Mouse (Mus musculus): ENCODE data around the gene Ctnna2.

Ctnna2 gene

DNA sequence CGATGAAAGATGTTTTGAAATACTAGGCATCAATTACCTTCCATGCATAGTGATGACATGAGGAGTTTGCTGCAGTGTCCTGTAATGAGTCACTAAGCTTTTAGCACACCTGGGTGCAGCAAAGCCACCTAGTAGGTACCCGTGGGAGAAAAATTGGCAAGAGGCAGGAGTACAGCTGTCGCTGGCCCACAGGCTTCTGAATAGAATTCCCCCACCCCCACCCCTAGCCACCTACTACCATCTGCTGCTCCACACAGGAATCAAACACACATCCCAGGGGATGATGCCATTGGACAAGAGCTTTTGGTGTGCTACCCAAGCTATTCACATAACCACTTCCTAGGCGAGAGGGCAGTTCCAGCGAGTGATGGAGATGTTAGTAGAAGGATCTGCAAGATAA lies 700.7 kb downstream of the Ctnna2 start:
- DNase-seq (ENCODE audit: low read depth, low spot score), result no peak

DNA sequence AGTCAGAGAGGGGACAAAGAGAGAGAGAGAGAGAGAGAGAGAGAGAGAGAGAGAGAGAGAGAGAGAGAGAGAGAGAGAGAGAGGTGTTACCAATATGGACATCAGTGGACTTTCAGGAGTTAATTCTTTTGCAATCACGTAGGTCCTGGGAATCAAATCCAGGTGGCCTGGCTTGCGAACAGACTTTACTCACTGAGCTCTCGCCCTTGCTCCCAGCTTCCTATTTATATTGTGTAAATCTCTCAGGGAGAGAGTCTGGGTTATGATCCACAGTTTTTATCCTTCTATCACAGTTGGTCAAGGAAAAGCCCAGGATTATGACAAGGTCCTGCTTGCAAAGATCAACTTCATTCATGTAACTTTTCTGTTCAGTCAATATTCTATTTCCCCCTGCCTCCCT lies 714.3 kb downstream of the Ctnna2 start:
- DNase-seq (ENCODE audit: low read depth, low spot score), result no peak

DNA sequence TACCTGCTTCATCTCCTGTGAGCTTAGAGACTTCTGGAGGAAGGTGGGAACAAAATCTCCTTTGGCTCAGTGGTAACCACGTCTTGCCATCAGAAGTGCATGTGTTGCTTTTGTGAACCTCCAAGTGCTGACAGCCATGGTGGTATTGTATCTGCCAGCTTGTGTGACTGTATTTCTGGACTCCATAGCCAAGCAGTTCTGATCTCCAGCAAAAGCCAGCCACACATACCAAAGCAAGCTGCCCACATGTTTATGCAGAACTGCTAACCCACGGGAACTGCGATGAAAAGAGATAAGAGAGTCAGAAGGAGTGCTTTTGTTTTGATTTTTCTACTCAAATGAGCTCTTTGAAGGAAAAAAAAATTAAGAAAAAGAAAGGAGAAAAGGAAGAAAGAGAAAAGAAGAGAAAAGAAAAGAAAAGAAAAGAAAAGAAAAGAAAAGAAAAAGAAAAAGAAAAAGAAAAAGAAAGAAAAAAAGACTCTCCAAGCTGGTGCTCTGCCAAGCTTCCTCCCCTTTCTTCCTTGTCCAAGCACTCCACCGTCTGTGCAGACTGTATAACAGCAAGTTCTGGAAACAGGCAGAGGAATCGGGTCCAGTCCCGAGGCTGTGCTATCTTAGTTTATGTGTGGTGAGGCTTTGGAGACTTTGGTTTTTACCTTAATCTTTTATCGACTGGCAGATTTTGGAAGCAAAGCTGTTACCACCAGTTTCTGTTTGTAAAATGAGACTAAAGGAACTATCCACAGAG lies 722.0 kb downstream of the Ctnna2 start:
- no peak for DNase-seq (ENCODE audit: low read depth, low spot score)

DNA sequence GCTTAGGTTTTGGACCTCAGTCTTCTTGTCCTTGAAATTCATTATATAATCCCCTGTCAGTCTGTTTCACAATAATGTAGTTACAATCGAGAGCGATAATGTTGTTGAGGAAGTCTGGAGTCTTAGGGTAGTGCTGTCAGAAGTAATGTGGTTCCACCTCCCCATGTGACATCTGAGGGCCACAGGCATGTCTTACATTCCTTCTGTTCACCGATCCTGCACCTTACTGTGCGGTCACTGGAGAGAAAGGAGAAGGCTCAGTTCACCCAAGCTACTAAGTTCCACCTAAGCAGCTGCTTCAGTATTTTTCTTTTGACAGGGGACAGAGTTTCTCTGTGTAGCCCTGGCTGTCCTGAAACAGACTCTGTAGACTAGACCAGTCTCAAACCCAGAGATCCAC lies 723.2 kb downstream of the Ctnna2 start:
- no peak for DNase-seq (ENCODE audit: low read depth, low spot score)

DNA sequence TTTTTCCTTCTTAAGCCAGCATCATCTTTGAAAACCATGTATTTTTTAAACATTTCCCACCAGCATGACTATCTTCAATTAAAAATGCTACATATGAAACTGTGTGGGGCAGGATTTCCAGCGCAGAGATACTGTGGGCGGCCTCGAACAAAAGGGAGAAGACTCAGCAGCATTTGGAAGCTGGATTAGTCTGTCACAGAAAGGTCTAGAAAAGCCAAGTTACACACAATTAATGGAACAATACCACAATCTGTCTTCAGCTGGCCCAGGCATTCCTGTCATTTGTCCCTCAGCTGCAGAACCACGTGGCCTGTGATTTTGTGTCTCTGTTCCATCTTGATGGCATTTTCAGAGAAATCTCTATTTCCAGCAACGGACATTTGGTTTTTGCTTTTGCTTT lies 726.0 kb downstream of the Ctnna2 start:
- no peak for DNase-seq (ENCODE audit: low read depth, low spot score)

DNA sequence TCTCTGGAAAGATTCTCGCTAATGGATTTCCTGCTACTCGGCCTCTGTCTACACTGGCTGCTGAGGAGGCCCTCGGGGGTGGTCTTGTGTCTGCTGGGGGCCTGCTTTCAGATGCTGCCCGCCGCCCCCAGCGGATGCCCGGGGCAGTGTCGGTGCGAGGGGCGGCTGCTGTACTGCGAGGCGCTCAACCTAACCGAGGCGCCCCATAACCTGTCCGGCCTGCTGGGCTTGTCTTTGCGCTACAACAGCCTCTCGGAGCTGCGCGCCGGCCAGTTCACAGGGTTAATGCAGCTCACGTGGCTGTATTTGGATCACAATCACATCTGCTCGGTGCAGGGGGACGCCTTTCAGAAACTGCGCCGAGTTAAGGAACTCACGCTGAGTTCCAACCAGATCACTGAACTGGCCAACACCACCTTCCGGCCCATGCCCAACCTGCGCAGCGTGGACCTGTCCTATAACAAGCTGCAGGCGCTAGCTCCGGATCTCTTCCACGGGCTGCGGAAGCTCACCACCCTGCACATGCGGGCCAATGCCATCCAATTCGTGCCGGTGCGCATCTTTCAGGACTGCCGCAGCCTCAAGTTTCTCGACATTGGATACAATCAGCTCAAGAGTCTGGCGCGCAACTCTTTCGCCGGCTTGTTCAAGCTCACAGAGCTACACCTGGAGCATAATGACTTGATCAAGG lies 735.8 kb downstream of the Ctnna2 start:
- DNase-seq (ENCODE audit: low read depth, low spot score), result no peak

DNA sequence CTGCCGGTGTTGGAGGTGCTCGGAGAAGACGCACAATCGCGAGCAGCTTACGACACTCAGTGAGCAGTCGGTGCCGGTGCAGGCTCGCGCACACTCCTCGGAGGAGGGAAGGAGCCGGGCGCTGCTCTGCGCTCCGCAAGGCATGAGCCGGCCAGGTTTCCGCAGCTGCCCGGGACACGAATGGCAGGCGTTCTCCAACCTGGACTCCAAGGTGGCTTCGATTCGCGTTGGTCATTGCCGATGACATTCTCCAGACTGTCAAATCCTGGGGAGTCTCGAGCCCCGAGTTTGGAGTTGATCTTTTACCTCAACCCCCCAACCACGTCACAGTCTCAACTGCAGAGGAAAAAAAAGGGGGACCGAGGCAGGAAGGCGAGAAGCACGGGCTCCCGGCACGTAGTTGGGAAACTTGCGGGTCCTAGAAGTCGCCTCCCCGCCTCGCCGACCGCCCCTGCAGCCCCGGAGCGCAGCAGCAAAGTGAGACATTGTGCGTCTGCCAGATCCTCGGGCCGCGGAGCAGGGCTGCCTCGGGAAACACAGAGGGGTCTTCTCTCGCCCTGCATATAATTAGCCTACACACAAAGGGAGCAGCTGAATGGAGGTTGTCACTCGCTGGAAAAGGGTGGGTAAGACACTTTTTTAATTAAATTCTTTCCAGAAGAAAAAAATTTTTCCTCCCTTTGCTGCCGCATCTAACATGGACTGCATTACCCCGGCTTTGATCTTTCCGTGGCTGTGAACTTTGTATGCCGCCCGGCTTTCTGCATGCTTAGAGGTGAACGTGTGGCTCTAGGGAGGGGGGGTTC lies 736.7 kb downstream of the Ctnna2 start, which contains the start of gene Lrrtm1:
Lrrtm1 (plus strand) TSS at position 89 of the 806 bp plus-strand sequence.
- no peak for DNase-seq (ENCODE audit: low read depth, low spot score)

DNA sequence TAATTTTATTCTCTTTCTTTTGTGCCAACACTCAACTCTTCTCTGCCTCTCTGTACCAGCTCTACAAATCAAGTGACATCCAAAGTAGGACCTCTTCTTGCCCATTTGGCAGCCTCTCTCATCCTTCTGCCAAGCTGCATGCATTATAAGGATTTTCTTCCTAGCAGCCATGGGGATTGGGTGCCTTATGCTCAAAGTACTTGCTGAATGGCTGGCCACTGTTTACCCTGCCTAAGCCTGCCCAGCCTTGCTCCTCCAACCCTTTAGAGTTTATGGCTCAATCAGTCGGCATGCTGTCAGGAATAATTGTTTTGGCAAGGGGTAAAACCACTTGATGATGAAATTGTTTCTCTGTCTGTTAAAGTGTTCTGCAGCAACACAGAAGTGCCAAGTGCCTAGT lies 739.1 kb downstream of the Ctnna2 start:
- no peak for DNase-seq (ENCODE audit: low read depth, low spot score)

DNA sequence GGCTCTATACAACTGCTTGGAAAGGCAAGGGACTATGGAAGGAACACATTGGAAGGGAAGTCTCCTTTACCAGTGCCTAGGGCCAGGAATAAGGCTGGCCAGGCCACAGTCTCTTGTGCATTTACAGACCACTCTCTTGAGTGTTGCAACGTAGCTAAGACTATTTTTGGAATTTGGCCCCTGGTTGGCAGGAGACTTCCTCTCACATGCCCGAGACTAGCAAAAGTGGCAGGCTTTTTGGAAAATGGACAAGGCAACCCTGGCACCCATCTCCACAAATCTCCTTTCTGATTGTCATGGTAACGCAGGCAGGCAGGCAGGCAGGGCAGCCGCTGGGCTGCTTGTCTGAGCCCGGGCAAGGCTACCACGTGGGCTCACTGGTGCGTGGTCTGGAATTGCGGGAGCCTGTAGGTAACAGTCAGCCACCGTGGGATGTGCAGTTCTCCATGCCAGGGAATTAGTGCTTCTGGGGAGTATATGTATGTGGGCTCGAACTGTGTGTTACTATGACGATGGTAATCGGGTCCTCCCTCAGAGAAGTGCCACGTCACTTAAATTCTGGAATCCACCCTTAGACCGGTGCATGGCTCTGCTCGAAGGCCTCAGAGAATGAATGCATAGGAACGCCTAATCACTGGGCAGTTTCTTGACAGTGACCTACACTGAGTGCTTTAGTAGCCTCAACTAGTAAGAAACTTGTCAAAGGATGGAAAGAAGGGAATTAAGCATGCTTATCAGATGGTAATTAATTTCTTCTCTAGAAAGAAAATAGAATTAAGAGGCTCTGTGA lies 756.5 kb downstream of the Ctnna2 start:
- no peak for DNase-seq (ENCODE audit: low read depth, low spot score)

DNA sequence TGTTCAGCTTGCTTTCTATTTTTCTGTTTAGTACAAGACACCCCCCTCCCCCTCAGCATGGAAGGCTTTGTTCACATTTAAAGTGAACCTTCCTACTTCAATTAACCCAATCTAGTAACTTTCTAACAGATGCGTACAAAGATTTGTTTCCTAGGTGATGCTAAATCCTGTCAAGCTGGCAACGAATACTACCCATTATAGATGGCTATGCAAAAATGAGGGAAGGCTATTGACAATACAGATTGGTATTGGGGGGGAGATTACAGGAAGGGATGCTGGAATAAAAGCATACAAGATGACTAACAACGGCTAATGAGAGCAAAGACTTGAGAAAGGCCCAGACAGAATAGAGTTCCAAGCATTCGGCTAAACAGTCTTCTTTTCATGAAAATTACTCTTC lies 758.7 kb downstream of the Ctnna2 start:
- no peak for DNase-seq (ENCODE audit: low read depth, low spot score)

DNA sequence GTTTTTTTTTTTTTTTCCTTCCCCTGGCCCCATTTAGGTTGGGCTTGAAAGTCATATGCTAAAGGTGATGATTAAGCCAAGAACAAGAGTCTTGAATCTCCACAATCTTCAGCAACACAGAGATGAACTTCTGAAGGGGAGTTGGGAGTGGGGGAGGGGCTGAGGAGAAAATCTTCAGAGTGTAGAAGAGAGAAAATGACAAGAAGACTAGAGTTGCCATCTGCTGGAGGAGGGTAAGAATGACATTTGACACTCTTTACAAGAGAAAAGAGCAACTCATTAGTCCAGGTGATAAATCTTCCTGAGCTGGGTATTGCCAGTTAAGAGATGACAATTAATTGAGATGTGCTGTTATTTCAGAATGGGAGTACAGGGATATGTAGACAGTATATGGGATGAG lies 760.6 kb downstream of the Ctnna2 start:
- no peak for DNase-seq (ENCODE audit: low read depth, low spot score)

DNA sequence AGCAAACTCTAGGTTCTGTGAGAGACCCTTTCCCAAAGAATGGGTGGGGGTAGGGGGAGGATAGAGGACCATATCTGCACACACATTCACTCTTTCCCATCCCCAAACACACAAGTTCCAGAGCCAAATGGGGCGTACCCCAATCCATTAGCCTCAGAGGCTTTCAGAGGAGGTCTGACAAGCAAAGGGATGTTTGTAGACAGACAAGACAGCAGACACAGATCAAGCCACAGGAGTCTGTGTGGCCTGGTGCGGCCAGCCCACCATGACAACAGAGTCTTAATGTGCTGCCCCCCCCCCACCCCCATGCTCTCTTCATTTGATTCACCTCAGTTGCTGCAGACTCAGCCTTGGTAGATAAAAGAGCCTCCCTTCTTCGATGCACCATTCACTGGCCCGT lies 764.2 kb downstream of the Ctnna2 start:
- no peak for DNase-seq (ENCODE audit: low read depth, low spot score)

DNA sequence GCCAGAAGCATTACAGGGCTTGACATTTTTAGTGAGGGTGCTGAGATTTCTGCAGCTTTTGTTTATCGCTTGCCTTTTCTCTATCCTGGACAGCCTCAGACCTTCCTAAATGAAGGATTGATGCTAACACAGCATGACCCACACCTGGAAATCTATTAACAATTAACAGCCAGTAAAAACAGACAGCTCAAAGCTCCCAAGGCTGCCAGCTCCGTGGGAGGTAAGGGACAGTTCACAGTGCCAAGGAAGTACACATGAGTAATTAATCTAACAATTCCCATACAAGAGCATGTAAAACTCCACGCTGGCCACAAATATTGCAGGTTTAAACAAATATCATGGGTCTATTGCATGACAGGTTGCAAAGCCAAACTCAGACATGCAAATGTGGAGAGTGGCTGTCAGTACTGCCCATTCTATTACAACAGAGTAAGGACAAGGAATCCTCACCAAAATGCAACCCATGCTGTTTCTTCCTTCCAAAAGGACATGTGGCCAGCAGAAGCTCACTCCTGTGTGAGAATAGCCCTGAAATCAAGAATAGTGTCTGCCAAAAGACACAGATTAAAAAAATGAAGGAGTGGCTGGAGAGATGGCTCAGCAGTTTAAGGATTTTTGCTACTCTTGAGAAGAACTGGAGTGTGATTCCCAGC lies 765.6 kb downstream of the Ctnna2 start:
- no peak for DNase-seq (ENCODE audit: low read depth, low spot score)

DNA sequence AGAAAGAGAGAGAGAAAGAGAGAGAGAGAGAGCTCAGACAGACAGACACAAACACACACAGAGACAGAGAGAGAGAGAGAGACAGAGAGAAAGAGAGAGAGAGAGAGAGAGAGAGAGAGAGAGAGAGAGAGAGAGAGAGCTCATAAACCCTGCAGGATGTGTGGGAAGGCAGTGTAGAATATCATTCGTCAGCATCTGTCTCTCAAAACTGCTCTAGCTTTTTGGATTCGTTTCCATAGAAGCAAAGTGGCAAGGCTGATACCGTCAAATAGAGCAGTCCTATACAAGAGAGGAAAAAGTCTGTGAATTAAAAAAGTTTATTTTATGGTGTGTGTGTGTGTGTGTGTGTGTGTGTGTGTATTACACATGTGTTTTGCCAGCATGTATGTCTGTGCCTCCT lies 769.6 kb downstream of the Ctnna2 start:
- no peak for DNase-seq (ENCODE audit: low read depth, low spot score)

DNA sequence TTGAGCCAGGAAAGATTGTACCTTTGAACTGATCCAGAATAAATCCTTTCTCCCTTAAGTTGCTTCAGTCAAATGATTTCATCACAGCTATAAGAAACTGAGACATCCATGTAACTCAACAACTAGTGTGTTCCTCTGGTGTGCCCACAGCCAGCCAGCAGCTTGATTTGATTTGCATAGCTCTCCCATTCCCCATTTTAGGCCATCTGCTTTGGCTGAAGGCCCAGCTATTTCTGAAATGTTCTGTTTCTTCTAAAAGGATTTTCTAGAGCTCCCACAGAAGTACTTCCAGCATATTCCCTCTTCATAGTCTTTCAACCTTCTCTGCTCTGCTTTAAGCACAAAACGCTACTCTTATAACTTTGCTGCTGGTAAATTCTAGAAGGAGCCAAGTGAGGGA lies 770.3 kb downstream of the Ctnna2 start:
- DNase-seq (ENCODE audit: low read depth, low spot score), result no peak

DNA sequence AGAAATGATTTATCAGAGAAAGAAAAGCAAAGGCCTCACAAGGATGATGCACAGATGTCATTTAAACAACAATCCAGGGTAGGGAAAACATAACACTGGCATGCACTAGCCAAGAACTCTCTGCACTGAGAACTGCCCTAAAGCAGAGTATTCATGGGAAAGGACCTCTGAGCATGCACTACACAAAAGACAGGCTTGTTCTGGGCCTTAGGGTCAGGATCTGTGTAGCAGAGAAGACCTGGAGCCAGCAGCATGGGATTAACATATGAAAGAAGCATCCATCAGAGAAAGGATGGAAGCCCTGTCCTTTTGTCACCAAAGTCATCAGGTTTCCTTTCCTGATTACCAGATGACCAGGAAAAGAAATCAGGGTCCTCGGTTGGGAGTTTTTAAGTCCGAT lies 780.1 kb downstream of the Ctnna2 start:
- no peak for DNase-seq (ENCODE audit: low read depth, low spot score)

DNA sequence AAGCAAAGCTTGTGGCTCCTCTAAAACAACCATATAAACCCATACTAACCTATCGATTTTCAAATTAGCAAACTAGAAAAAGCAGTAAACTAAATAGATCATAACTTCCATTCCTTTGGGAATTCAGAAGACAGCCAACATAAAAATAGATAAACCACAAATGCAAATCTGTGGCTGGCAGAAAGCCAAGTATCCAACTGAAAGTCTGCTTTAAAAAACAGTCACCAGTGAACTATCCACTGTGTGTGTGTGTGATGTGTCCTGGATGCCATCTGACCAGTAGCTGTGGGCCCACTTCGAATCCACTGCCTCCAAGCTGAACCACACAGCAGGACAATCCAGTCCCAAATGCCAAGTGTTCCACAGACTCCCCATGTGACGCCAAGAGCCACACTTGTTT lies 782.8 kb downstream of the Ctnna2 start:
- DNase-seq (ENCODE audit: low read depth, low spot score), result no peak

DNA sequence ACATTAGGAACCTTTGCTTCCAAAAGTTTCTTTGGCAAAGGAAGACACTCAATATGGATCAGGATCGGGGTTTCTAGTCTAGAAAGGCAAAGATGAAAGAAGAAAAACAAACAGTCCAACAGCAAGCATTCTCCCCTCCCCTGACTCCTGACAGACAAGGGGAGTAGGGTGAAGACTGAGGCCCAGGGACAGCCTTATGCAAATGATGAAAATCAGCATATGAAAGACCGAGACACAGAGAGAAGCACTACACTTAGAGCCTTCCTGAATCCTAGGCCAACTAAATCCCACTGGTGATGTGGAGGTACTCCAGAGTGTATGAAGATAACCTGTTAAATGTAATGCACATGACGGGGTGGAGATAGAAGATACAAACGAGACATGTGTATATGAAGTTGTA lies 787.9 kb downstream of the Ctnna2 start:
- no peak for DNase-seq (ENCODE audit: low read depth, low spot score)

DNA sequence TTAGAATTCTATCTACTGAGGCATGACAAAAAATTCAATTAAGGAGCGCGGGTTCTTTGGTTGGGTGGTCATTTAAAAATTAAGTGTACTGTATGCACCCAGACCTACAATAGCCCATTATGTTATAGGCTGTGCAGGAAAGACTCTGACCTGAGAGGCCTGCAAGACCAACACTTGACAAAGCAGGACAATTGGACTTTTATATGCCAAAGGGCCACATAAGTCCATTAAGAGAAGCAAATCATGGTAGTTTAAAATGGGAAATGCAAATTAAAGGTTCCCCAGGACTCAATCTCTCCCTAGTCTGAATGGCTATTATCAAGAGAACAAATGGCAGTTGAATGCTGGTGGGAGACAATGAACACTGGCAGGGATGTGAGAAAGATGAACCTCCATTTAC lies 790.9 kb downstream of the Ctnna2 start:
- DNase-seq (ENCODE audit: low read depth, low spot score), result no peak

DNA sequence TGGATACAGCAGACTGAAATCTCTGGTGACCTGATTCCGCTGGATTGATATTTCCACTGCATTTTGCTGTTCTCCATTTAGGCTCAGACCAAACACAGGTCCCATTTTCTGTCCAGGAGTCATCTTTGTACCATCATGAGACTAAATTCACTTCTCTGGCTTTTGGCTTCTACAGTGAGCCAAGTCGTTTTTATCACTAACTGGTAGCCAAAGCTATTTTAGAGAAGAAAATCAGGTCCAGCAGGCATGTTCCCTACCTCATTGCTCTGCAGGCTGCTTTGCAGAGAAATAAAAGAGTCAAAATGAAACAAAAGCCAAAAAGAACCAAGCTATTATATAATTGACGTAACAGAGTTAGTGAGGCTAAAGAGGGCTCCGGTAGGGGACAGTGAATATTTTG lies 793.7 kb downstream of the Ctnna2 start:
- no peak for DNase-seq (ENCODE audit: low read depth, low spot score)

DNA sequence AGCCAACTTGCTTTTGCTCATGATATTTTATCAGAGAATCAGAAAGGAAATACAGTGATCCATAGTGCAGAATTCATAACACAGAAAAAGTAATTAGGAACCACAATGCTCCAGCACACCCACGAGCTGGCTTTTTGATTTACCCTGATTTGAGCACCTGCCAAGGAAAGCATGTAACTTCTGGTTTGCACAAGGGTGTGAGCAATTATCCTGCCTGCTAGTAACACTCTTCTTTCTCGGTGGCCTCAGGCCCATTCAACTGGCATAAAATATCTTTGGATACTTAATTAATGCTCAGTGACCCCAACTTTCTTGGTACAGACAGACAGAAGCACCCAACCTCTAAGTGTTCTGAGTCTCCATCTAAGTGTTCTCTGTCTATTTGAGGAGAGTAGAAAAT lies 794.6 kb downstream of the Ctnna2 start:
- no peak for DNase-seq (ENCODE audit: low read depth, low spot score)
